Mouse (Mus musculus) hindbrain, embryonic 11.5 days (tissue): ENCODE measurements at regions not wholly inside any gene's neighbourhood (a gene's known extent, or its start where the extent isn't known, plus 50 kb on each side); places are given as distances from the start of the nearest gene placed in this dataset.

Experiments used
- ATAC-seq: fragments of 200-750 bp; cut with Nextera tagmentation; 2 replicates; pipeline ENCODE4 v1.8.0; 2017; ENCODE audit warnings: mild to moderate bottlenecking, moderate TSS enrichment, moderate library complexity; ENCODE audit not compliant: low FRiP score
- DNase-seq: peaks from one replicate; pipeline ENCODE4 v3.0.0-alpha.2; 2015; ENCODE audit warnings: low spot score
- H3K27ac ChIP-seq: fragments of 300-500 bp; sonication (generic); 2 replicates; pipeline ENCODE4 v1.5.1; 2014; ENCODE audit warnings: mild to moderate bottlenecking, low read depth, low read length
- H3K27me3 ChIP-seq: fragments of 300-500 bp; sonication (generic); 2 replicates; pipeline ENCODE4 v1.6.1; 2014; ENCODE audit warnings: mild to moderate bottlenecking, low read length, moderate library complexity, mixed read lengths; ENCODE audit not compliant: control insufficient read depth, insufficient read depth
- H3K36me3 ChIP-seq: fragments of 300-500 bp; sonication (generic); 2 replicates; pipeline ENCODE4 v1.6.1; 2014; ENCODE audit warnings: mild to moderate bottlenecking, low read length, moderate library complexity, mixed read lengths; ENCODE audit not compliant: control insufficient read depth, insufficient read depth
- H3K4me1 ChIP-seq: fragments of 300-500 bp; sonication (generic); replicated peaks from 2 replicates; pipeline ENCODE4 v1.6.1; 2014; ENCODE audit warnings: low read length, mixed read lengths; ENCODE audit not compliant: control insufficient read depth, insufficient read depth
- H3K4me2 ChIP-seq: fragments of 300-500 bp; sonication (generic); replicated peaks from 2 replicates; pipeline ENCODE4 v1.6.1; 2014; ENCODE audit warnings: mild to moderate bottlenecking, low read depth, low read length
- H3K4me3 ChIP-seq: fragments of 300-500 bp; sonication (generic); 2 replicates; pipeline ENCODE4 v1.5.1; 2014; ENCODE audit warnings: low read depth, low read length
- H3K9ac ChIP-seq: fragments of 300-500 bp; sonication (generic); 2 replicates; pipeline ENCODE4 v1.6.1; 2014; ENCODE audit warnings: low read depth, low read length
- H3K9me3 ChIP-seq: fragments of 300-500 bp; sonication (generic); 2 replicates; pipeline ENCODE4 v1.6.1; 2016; ENCODE audit warnings: low read length; ENCODE audit not compliant: control insufficient read depth
- WGBS: fragments of 180-500 bp; shearing (Covaris S2); extraction: QIAGEN DNeasy Blood & Tissue Kit; methylation state at CpG from one replicate; pipeline ENCODE4 v1.1.7; 2014; 5-methylcytosine and 5-hydroxymethylcytosine counted together

DNA sequence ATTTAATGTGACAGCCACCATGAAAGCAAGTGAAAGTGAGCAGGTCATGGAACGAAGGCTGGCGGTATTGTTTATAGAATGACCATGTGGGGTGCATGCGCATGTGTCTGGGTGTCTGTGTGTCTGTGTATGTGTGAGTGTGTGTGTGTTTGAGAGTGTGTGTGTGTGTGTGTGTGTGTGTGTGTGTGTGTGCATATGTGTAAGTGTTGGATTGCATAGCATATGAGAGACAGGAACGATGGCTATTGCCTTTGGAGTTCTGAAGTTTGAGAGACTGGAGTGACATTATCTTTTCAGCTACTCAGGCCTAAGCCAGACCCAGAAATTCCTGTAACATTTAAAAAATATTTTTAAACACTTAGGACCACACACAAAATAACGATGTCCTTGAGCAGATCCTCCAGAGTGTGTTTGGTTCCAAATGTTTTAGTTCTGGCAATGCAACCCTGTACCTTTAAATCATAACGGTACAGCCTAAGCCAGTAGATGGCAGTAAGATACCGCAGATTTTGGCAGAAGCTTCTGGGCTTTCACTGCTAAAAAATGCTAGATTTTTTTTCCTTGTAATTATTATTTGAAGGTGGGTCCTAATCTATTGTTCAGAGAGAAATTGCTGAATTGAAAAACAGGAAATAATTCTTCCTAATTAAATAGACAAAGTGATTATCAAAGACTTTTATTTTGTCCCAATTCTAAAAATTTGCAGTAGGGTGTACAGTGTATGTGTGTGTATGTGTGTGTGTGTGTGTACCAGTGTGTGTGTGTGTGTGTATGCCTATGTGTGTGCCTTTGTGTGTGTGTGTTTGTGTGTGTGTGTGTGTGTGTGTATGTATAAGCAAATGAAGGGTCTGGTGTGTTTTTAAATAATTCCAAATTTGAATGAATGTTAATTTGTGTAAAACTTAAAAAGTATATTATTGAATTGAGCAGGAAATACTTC, 228.0 kb upstream of the Arrdc4 start:
- no peaks in the 10 kb centered on the region for H3K4me1 ChIP-seq
- 64% methylated on average over 7 of the region's 7 CpGs for WGBS

DNA sequence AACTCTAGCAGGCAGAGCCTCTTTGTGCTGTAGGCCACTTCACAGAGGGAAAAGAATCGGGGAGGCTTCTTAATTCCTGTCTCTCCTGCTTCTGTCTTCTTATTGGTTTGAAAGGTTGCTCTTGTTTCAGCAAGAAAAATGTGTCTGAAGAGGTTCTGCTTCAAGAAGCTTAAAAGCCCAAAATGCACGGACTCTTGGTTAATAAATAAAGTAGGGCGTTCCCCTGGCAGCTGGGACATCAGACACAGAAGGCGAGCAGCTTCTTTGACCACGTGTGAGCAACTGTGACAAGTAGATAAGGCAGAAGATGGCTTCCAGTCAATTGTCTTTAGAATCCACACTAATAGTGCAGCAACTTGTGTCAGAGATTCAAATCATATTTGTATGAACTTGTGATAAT, 226.9 kb upstream of the Arrdc4 start:
- H3K4me1 ChIP-seq, result no peaks in the 10 kb centered on the region
- no peaks in the 10 kb centered on the region for H3K9me3 ChIP-seq
- H3K4me3 ChIP-seq, result no peak overlapping the region
- H3K27me3 ChIP-seq, result no peaks in the 10 kb centered on the region
- no peaks in the 10 kb centered on the region for H3K36me3 ChIP-seq
- H3K27ac ChIP-seq, result no peak overlapping the region
- no peak for ATAC-seq
- no peak for DNase-seq
- WGBS, result 56% methylated on average over 5 of the region's 5 CpGs
- H3K9ac ChIP-seq, result no peak overlapping the region
- no peak overlapping the region for H3K4me2 ChIP-seq

More for the DNA sequence above, 228.0 kb upstream of the Arrdc4 start:
- peak; percentile 74 for DNase-seq
- no peaks in the 10 kb centered on the region for H3K27me3 ChIP-seq
- no peak overlapping the region for H3K4me3 ChIP-seq
- no peaks in the 10 kb centered on the region for H3K9me3 ChIP-seq
- no peak overlapping the region for H3K9ac ChIP-seq
- no peaks in the 10 kb centered on the region for H3K36me3 ChIP-seq
- peak; percentile 45; the same call in 1 of the 2 replicates for ATAC-seq
- H3K27ac ChIP-seq, result no peak overlapping the region
- no peak overlapping the region for H3K4me2 ChIP-seq

- H3K4me2 ChIP-seq, result no peak overlapping the region
- H3K9me3 ChIP-seq, result no peaks in the 10 kb centered on the region
- H3K27me3 ChIP-seq, result no peaks in the 10 kb centered on the region
- H3K36me3 ChIP-seq, result no peaks in the 10 kb centered on the region
- DNase-seq (no peak), ATAC-seq (no peak)
- H3K27ac ChIP-seq, result no peak overlapping the region
- 80% methylated on average over 2 of the region's 2 CpGs for WGBS
- H3K4me1 ChIP-seq, result no peaks in the 10 kb centered on the region
- H3K4me3 ChIP-seq, result no peak overlapping the region
- H3K9ac ChIP-seq, result no peak overlapping the region
These were observed 226.5 kb upstream of the Arrdc4 start for GRCm38 (mm10) chr7:68975580-68975894.

GRCm38 (mm10) chr7:68974761-68975579, 225.9 kb upstream of the Arrdc4 start:
- Histone ChIP-seq H3K9ac (no peak overlapping the region), H3K9me3 (no peaks in the 10 kb centered on the region), H3K4me2 (no peak overlapping the region), H3K36me3 (no peaks in the 10 kb centered on the region), H3K4me3 (no peak overlapping the region), H3K27me3 (no peaks in the 10 kb centered on the region), H3K27ac (no peak overlapping the region), H3K4me1 (no peaks in the 10 kb centered on the region)
- WGBS, result 68% methylated on average over 8 of the region's 8 CpGs
- no peak for DNase-seq
- ATAC-seq, result no peak

GRCm38 (mm10) chr7:68945886-68946863, 197.1 kb upstream of the Arrdc4 start:
- H3K9me3 ChIP-seq, result no peaks in the 10 kb centered on the region
- no peaks in the 10 kb centered on the region for H3K4me1 ChIP-seq
- H3K36me3 ChIP-seq, result no peaks in the 10 kb centered on the region
- no peaks in the 10 kb centered on the region for H3K27me3 ChIP-seq
- H3K4me3 ChIP-seq, result no peak overlapping the region
- no peak overlapping the region for H3K4me2 ChIP-seq
- 26% methylated on average over 6 of the region's 6 CpGs for WGBS
- ATAC-seq (no peak), DNase-seq (no peak)
- H3K27ac ChIP-seq, result no peak overlapping the region
- H3K9ac ChIP-seq, result no peak overlapping the region

DNA sequence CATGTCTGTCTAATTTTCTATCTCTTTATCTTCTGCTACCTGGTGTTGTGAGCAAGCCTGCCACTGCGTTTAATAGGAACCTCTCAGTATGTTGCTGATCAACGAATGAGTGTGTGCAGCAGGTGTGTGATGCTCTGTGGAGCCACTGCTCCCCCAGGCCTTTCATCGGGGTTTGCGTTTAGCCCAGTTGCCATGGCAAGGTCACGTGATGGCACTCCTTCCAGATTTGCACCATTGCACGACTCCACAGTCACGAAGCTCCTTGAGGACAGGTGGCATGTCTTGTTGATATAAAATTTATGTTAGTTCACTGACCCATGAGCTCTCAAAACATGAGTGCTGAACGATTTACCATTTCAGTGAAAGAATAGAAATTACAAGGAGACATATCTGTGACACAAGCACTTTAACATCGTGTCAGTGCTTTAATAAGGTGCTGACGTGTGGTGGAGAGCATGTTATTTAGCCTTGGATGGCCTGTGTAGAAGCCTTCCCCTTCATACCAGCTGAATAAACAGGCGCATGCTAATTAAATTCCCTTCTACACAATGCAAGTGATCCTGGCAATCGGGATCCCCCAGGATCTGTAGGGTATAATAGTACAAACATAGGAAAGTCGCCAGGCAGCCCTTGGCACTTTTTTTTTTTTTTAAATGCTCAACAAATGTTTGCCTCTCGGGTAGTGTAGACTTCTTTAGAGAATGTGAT, 181.7 kb upstream of the Arrdc4 start:
- DNase-seq, result peak; percentile 6
- WGBS, result 71% methylated on average over 14 of the region's 14 CpGs

DNA sequence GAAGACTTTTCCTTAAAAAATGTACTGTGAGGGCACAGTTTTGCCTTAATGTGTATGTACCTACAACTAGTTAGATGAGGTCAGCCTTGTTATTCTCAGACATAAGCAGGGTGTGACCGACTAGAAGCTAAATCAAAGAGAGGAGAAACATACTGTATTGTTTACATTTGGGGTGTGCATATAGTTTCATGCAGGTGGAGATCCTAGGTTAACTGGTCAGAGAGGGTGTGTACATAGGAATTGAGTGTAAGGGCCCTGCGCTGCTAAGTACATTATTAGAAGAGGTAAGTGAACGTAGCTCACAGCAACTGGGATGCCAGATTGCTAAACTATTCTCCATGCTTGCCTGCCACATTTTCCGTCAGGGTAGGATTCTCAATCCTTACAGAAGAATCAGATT, 180.6 kb upstream of the Arrdc4 start:
- Histone ChIP-seq H3K9me3 (no peaks in the 10 kb centered on the region), H3K4me1 (no peaks in the 10 kb centered on the region), H3K4me3 (no peak overlapping the region), H3K9ac (no peak overlapping the region), H3K27ac (no peak overlapping the region), H3K36me3 (no peaks in the 10 kb centered on the region), H3K4me2 (no peak overlapping the region), H3K27me3 (no peaks in the 10 kb centered on the region)
- ATAC-seq (no peak), DNase-seq (no peak)
- 93% methylated on average over 4 of the region's 4 CpGs for WGBS

More for the DNA sequence above, 181.7 kb upstream of the Arrdc4 start:
- H3K27ac ChIP-seq, result no peak overlapping the region
- no peaks in the 10 kb centered on the region for H3K36me3 ChIP-seq
- H3K4me2 ChIP-seq, result no peak overlapping the region
- no peak for ATAC-seq
- H3K4me1 ChIP-seq, result no peaks in the 10 kb centered on the region
- no peaks in the 10 kb centered on the region for H3K27me3 ChIP-seq
- no peak overlapping the region for H3K4me3 ChIP-seq
- no peaks in the 10 kb centered on the region for H3K9me3 ChIP-seq
- no peak overlapping the region for H3K9ac ChIP-seq

- ATAC-seq, result no peak
- Histone ChIP-seq H3K27me3 (no peaks in the 10 kb centered on the region), H3K4me2 (no peak overlapping the region), H3K4me1 (no peaks in the 10 kb centered on the region), H3K27ac (no peak overlapping the region), H3K9me3 (no peaks in the 10 kb centered on the region), H3K4me3 (no peak overlapping the region), H3K9ac (no peak overlapping the region), H3K36me3 (no peaks in the 10 kb centered on the region)
- no peak for DNase-seq
- WGBS, result 57% methylated on average over 4 of the region's 4 CpGs
These were observed 176.6 kb upstream of the Arrdc4 start for GRCm38 (mm10) chr7:68925640-68926039.
